Mouse (Mus musculus): Measurements from ENCODE around the gene Dnajc5. TPM values are rescaled to one million over a fixed set of nuclear protein-coding genes. Genes with fewer than 3 reads are reported as not detected.
A peak's percentile ranks its signal among the peaks of the same experiment; 100 is the strongest.

The Dnajc5 gene
- polyA plus RNA-seq, 2 experiments, result 13.9 to 20.0 TPM

DNA sequence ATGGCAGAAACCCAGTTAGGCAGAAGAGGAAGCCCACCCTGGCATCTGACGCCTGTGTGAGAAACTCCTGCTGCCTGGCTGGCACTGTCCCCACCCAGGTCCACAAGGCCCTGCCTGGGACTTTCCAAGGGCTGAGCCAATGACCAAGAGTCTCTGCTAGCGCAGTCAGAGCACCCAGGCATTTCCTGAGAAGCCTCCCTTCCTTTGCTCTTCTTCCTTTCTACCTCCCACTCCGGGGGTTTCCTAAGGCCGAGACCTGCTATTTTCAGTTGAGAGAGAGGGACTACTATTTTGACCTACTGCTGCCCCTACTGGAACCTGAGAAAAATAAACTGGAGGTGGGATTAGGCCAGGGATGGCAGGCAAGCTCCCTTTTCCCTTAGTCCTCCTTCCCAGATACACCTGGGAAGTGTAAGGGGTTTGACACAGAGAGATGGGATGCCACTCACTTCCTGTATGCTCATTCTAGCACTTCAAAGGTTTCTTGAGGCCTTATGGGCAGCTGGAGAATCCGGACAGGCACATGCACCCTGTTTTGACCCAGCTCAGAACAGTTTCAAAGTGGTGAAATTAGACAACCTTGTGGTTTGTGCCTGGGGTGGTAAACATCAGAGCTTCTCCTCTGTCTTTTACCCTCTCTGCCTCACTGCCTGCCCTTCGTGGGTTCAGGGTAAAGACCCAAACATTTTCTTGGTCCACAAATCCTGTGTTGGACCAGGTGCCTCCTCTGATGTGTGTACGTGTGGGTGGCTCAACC is 36.5 kb upstream of the Dnajc5 start:
- peak in 1 of 3 experiments; percentile 58 for DNase-seq (ENCODE audit: low read depth in 3 of 3, low spot score in 3 of 3)
- H3K4me3 ChIP-seq (ENCODE audit: insufficient read depth in 1 of 2, low read depth in 2 of 2, low read length in 2 of 2), result no peak overlapping the region

DNA sequence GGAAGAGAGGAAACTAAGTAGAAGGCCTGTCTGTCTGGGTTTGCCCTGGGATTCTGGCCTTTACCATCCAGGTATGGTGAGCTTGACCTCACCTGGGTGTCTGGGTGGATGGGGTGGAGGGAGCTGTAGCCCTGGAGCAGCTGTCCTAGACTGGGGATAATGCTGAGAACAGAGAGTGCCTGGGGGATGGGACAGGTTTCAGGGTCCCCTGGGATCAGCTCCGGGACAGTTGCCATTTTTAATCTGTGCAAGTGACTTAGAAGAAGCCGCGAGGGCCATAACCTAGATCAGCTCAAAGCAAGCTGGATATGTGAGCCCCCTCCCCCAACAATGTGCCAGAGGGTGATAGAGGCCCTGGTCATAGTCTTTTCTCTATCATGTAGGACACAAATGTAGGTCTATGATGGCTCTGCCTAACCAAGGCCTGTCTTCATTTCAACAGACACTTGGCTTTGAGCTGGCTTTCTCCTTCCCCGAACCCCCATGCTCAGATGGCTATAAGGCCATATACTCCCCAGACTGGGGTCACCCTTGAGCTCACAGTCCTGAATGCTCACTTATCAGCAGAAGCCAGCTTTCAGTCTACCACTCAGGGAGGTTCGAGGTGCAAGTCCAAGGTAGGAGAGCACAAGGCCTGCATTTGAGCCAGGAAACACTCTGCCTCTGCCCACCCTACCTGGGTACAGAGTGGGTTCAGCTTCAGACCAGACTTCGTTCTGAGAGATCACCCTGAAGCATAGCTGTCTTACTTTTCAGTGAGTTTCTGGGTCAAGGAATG is 35.6 kb upstream of the Dnajc5 start:
- H3K9ac ChIP-seq (replicated peaks), result no peak overlapping the region
- TF ChIP-seq CTCF (IDR thresholded peaks at IDR 0.05; ENCODE audit: low read depth) (no peak), EP300 (IDR thresholded peaks at IDR 0.05; ENCODE audit: low read depth) (no peak)

More for the DNA sequence above, 36.5 kb upstream of the Dnajc5 start:
- 23% methylated on average over 7 of the region's 7 CpGs for WGBS (ENCODE audit: insufficient replicate concordance)
- H3K4me1 ChIP-seq (replicated peaks; ENCODE audit: control insufficient read depth in 2 of 2, insufficient read depth in 2 of 2, low read length in 1 of 2), result peaks cover 9 to 35% of the 10 kb centered on the region in 2 experiments
- H3K27ac ChIP-seq, result no peak overlapping the region
- H3K4me2 ChIP-seq (ENCODE audit: low read depth), result peak overlapping the region; percentile 30
- ATAC-seq (ENCODE audit: insufficient read depth), result peak; percentile 40; the same call in 1 of the 2 replicates
- H3K9ac ChIP-seq (replicated peaks), result no peak overlapping the region
- H3K9me3 ChIP-seq (ENCODE audit: control insufficient read depth, low read length), result no peaks in the 10 kb centered on the region
- H3K27me3 ChIP-seq (ENCODE audit: control insufficient read depth, insufficient read depth, low read length), result no peaks in the 10 kb centered on the region
- no peaks in the 10 kb centered on the region for H3K36me3 ChIP-seq (replicated peaks; ENCODE audit: control insufficient read depth, insufficient read depth, low read depth)
- TF ChIP-seq EP300 (IDR thresholded peaks at IDR 0.05; ENCODE audit: low read depth) (no peak), CTCF (IDR thresholded peaks at IDR 0.05; ENCODE audit: low read depth) (peak; percentile 38; the same call in 1 of the 2 replicates)

DNA sequence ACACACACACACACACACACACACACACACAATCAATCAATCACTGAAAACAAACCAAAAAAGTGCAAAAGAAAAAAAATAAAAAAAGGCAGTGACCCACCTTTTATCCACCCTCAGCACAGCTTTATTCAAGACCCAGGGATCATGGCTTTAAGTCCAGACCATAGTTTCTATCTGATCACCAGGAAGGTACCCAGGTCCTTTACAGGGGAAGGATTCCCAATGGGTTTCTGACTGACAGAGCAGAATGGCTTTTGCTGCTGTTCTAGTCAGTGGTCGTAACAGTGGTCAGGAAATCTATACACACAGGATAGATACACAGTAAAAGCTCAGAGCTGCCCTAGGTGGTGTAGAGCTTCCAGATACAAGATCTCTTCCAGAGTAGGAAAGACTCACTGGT is 34.5 kb upstream of the Dnajc5 start:
- peaks cover 9 to 35% of the 10 kb centered on the region in 2 experiments for H3K4me1 ChIP-seq (replicated peaks; ENCODE audit: control insufficient read depth in 2 of 2, insufficient read depth in 2 of 2, low read length in 1 of 2)
- WGBS (ENCODE audit: insufficient replicate concordance), result 47% methylated on average over 1 of the region's 1 CpGs

More for the DNA sequence above, 35.6 kb upstream of the Dnajc5 start:
- no peaks in the 10 kb centered on the region for H3K9me3 ChIP-seq (ENCODE audit: control insufficient read depth, low read length)
- H3K4me2 ChIP-seq (ENCODE audit: low read depth), result no peak overlapping the region
- WGBS (ENCODE audit: insufficient replicate concordance), result 41% methylated on average over 6 of the region's 6 CpGs
- ATAC-seq (ENCODE audit: insufficient read depth) (peak; percentile 40; the same call in 1 of the 2 replicates), DNase-seq (ENCODE audit: low read depth in 3 of 3, low spot score in 3 of 3) (no peak)
- H3K4me3 ChIP-seq (ENCODE audit: insufficient read depth in 1 of 2, low read depth in 2 of 2, low read length in 2 of 2), result no peak overlapping the region
- H3K27me3 ChIP-seq (ENCODE audit: control insufficient read depth, insufficient read depth, low read length), result no peaks in the 10 kb centered on the region
- no peak overlapping the region for H3K27ac ChIP-seq
- no peaks in the 10 kb centered on the region for H3K36me3 ChIP-seq (replicated peaks; ENCODE audit: control insufficient read depth, insufficient read depth, low read depth)
- peaks cover 9 to 35% of the 10 kb centered on the region in 2 experiments for H3K4me1 ChIP-seq (replicated peaks; ENCODE audit: control insufficient read depth in 2 of 2, insufficient read depth in 2 of 2, low read length in 1 of 2)

GRCm38 (mm10) chr2:181487338-181488277 is 32.7 kb upstream of the Dnajc5 start:
- Histone ChIP-seq H3K36me3 (replicated peaks; ENCODE audit: control insufficient read depth, insufficient read depth, low read depth) (no peaks in the 10 kb centered on the region), H3K9me3 (ENCODE audit: control insufficient read depth, low read length) (no peaks in the 10 kb centered on the region), H3K4me2 (ENCODE audit: low read depth) (no peak overlapping the region), H3K4me3 (ENCODE audit: insufficient read depth in 1 of 2, low read depth in 2 of 2, low read length in 2 of 2) (no peak overlapping the region), H3K27me3 (ENCODE audit: control insufficient read depth, insufficient read depth, low read length) (no peaks in the 10 kb centered on the region), H3K9ac (replicated peaks) (no peak overlapping the region), H3K27ac (no peak overlapping the region), H3K4me1 (replicated peaks; ENCODE audit: control insufficient read depth in 2 of 2, insufficient read depth in 2 of 2, low read length in 1 of 2) (peaks cover 9 to 42% of the 10 kb centered on the region in 2 experiments)
- TF ChIP-seq CTCF (IDR thresholded peaks at IDR 0.05; ENCODE audit: low read depth), result no peak
- no peak for TF ChIP-seq EP300 (IDR thresholded peaks at IDR 0.05; ENCODE audit: low read depth)
- peak; percentile 53 for ATAC-seq (ENCODE audit: insufficient read depth)
- WGBS (ENCODE audit: insufficient replicate concordance), result 33% methylated on average over 5 of the region's 5 CpGs
- DNase-seq (ENCODE audit: low read depth in 3 of 3, low spot score in 3 of 3), result no peak

More for the DNA sequence above, 34.5 kb upstream of the Dnajc5 start:
- ATAC-seq (ENCODE audit: insufficient read depth), result no peak
- Histone ChIP-seq H3K9me3 (ENCODE audit: control insufficient read depth, low read length) (no peaks in the 10 kb centered on the region), H3K36me3 (replicated peaks; ENCODE audit: control insufficient read depth, insufficient read depth, low read depth) (no peaks in the 10 kb centered on the region), H3K9ac (replicated peaks) (no peak overlapping the region), H3K27ac (no peak overlapping the region), H3K27me3 (ENCODE audit: control insufficient read depth, insufficient read depth, low read length) (no peaks in the 10 kb centered on the region), H3K4me2 (ENCODE audit: low read depth) (no peak overlapping the region), H3K4me3 (ENCODE audit: insufficient read depth in 1 of 2, low read depth in 2 of 2, low read length in 2 of 2) (no peak overlapping the region)
- DNase-seq (ENCODE audit: low read depth in 3 of 3, low spot score in 3 of 3), result no peak
- TF ChIP-seq CTCF (IDR thresholded peaks at IDR 0.05; ENCODE audit: low read depth), result no peak
- no peak for TF ChIP-seq EP300 (IDR thresholded peaks at IDR 0.05; ENCODE audit: low read depth)

Measured in liver, embryonic 14.5 days (tissue).